Mouse (Mus musculus): ENCODE data around the gene Tnnt2. TPM values are rescaled to one million over a fixed set of nuclear protein-coding genes. Genes with fewer than 3 reads are reported as not detected.
A peak's percentile ranks its signal among the peaks of the same experiment; 100 is the strongest.

Gene Tnnt2
- polyA plus RNA-seq, 1 experiment from 2014 or later: 0.82 TPM

DNA sequence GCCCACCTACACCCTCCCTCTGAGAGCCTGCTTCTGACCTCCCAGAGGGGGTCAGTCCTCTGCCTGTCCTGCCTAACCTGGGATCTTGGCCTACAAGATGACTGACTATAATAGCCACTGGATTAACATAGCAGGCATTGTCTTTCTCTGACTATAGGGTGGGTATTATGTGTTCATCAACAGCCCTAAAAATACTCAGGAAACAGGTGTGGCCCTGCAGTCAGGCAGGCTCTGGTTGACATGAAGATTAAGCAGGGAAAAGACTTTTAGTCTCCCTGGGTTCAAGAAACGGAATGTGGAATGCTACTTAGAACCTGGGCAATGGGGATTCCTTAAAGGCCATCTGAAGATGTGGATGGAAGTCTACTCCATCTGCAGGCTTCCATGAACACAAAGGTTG, 37.7 kb upstream of the Tnnt2 start:
- Histone ChIP-seq H3K9ac (ENCODE audit: low read length) (no peak overlapping the region), H3K4me3 (ENCODE audit: low read depth, low read length) (no peak overlapping the region), H3K27me3 (ENCODE audit: control insufficient read depth, insufficient read depth, low read length) (peaks cover 1% of the 10 kb centered on the region; the same call in 1 of the 2 replicates), H3K9me3 (ENCODE audit: control insufficient read depth, low read length) (no peaks in the 10 kb centered on the region), H3K4me1 (ENCODE audit: control insufficient read depth, insufficient read depth, low read length) (peaks cover 20% of the 10 kb centered on the region), H3K4me2 (no peak overlapping the region), H3K36me3 (ENCODE audit: control insufficient read depth, insufficient read depth, low read length) (no peaks in the 10 kb centered on the region), H3K27ac (ENCODE audit: low read depth, low read length) (no peak overlapping the region)
- DNase-seq (ENCODE audit: low spot score, missing footprints) (no peak), ATAC-seq (ENCODE audit: low FRiP score) (no peak)
- 76% methylated on average over 1 of the region's 1 CpGs for WGBS

DNA sequence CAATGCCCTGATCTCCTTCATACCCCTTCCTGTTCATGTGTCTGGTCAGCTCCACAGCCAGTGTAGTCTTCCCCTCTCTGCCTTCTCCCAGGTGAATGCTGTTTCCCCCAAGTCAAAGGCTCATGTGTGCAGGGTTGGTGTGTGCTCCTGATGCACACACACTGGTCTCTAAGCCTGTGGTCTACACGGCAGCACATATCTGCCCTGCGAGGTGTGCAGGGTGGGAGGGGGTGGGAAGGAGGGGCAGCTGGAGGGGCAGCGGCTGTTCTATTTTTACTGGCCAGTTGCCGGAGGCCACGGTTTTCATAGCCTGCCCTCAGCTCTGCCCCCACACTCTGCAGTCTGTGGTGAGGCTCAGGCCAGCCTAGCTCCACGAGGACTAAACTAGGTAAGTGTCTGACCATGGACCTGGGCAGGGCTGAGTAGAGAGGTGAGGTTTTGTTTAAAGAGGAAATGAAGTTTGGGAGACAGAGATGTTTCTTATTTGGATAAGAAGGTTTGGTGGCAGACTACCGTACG, 37.0 kb upstream of the Tnnt2 start:
- Histone ChIP-seq H3K9me3 (ENCODE audit: control insufficient read depth, low read length) (no peaks in the 10 kb centered on the region), H3K36me3 (ENCODE audit: control insufficient read depth, insufficient read depth, low read length) (no peaks in the 10 kb centered on the region), H3K9ac (ENCODE audit: low read length) (no peak overlapping the region), H3K27ac (ENCODE audit: low read depth, low read length) (no peak overlapping the region), H3K4me3 (ENCODE audit: low read depth, low read length) (no peak overlapping the region), H3K27me3 (ENCODE audit: control insufficient read depth, insufficient read depth, low read length) (no peaks in the 10 kb centered on the region), H3K4me1 (ENCODE audit: control insufficient read depth, insufficient read depth, low read length) (peaks cover 13% of the 10 kb centered on the region), H3K4me2 (no peak overlapping the region)
- DNase-seq (ENCODE audit: low spot score, missing footprints): no peak
- 80% methylated on average over 8 of the region's 8 CpGs for WGBS
- no peak for ATAC-seq (ENCODE audit: low FRiP score)

- H3K27ac ChIP-seq (ENCODE audit: low read depth, low read length): no peak overlapping the region
- H3K4me2 ChIP-seq: no peak overlapping the region
- H3K9me3 ChIP-seq (ENCODE audit: control insufficient read depth, low read length): no peaks in the 10 kb centered on the region
- 57% methylated on average over 8 of the region's 8 CpGs for WGBS
- no peaks in the 10 kb centered on the region for H3K27me3 ChIP-seq (ENCODE audit: control insufficient read depth, insufficient read depth, low read length)
- H3K9ac ChIP-seq (ENCODE audit: low read length): no peak overlapping the region
- no peak overlapping the region for H3K4me3 ChIP-seq (ENCODE audit: low read depth, low read length)
- H3K4me1 ChIP-seq (ENCODE audit: control insufficient read depth, insufficient read depth, low read length): peaks cover 4% of the 10 kb centered on the region
- ATAC-seq (ENCODE audit: low FRiP score): no peak
- no peak for DNase-seq (ENCODE audit: low spot score, missing footprints)
- H3K36me3 ChIP-seq (ENCODE audit: control insufficient read depth, insufficient read depth, low read length): no peaks in the 10 kb centered on the region
Observed at GRCm38 (mm10) chr1:135800192-135800950, 35.8 kb upstream of the Tnnt2 start.

DNA sequence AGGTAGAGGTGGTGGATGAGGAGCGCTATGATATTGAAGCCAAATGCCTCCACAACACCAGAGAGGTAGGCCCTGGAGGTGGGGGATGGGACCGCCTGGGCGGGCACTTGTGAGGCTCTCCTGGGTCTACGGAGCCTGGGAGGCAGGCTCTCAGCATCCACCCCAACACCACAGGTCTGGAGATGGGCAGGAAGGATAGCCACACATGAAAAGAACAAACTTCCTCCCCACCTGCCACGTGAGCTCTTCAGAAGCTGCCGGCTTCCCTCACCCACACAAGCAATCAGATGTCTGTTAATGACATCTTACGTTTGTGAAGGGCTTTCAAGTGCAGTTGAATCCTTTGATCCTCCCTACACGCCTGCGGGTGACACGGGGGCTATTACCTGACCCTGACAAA, 28.6 kb upstream of the Tnnt2 start:
- Histone ChIP-seq H3K4me3 (ENCODE audit: low read depth, low read length) (no peak overlapping the region), H3K9me3 (ENCODE audit: control insufficient read depth, low read length) (no peaks in the 10 kb centered on the region), H3K27me3 (ENCODE audit: control insufficient read depth, insufficient read depth, low read length) (no peaks in the 10 kb centered on the region), H3K4me2 (no peak overlapping the region), H3K9ac (ENCODE audit: low read length) (no peak overlapping the region), H3K4me1 (ENCODE audit: control insufficient read depth, insufficient read depth, low read length) (no peaks in the 10 kb centered on the region; the same call in 1 of the 2 replicates), H3K27ac (ENCODE audit: low read depth, low read length) (no peak overlapping the region), H3K36me3 (ENCODE audit: control insufficient read depth, insufficient read depth, low read length) (no peaks in the 10 kb centered on the region)
- 60% methylated on average over 10 of the region's 10 CpGs for WGBS
- DNase-seq (ENCODE audit: low spot score, missing footprints) (no peak), ATAC-seq (ENCODE audit: low FRiP score) (no peak)

DNA sequence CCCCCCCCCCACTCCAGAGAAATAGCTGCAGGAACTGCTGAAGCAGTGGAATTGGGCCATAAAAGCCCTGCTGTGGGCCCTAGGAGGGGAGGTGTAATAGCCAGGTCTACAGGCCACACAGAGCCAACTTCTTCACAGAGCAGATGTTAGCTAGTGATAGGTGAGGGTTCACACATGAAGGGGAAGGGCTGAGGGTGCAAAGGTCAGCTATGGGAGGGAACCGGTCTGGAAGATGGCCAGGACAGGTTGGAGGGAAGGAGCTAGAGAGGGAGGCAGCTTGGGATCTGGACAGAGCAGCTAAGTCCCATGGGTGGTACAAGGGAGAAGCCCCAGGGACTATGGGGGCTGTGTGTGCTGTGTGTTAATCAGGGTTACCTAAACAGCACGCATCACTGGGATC, 26.0 kb upstream of the Tnnt2 start:
- no peak overlapping the region for H3K9ac ChIP-seq (ENCODE audit: low read length)
- H3K4me1 ChIP-seq (ENCODE audit: control insufficient read depth, insufficient read depth, low read length): no peaks in the 10 kb centered on the region; the same call in 1 of the 2 replicates
- H3K27ac ChIP-seq (ENCODE audit: low read depth, low read length): no peak overlapping the region
- ATAC-seq (ENCODE audit: low FRiP score): no peak
- H3K27me3 ChIP-seq (ENCODE audit: control insufficient read depth, insufficient read depth, low read length): no peaks in the 10 kb centered on the region
- DNase-seq (ENCODE audit: low spot score, missing footprints): no peak
- H3K9me3 ChIP-seq (ENCODE audit: control insufficient read depth, low read length): no peaks in the 10 kb centered on the region
- H3K4me2 ChIP-seq: no peak overlapping the region
- H3K36me3 ChIP-seq (ENCODE audit: control insufficient read depth, insufficient read depth, low read length): no peaks in the 10 kb centered on the region
- H3K4me3 ChIP-seq (ENCODE audit: low read depth, low read length): no peak overlapping the region
- WGBS: 77% methylated on average over 2 of the region's 2 CpGs

GRCm38 (mm10) chr1:135811016-135811646, 25.0 kb upstream of the Tnnt2 start:
- Histone ChIP-seq H3K9me3 (ENCODE audit: control insufficient read depth, low read length) (no peaks in the 10 kb centered on the region), H3K4me3 (ENCODE audit: low read depth, low read length) (no peak overlapping the region), H3K9ac (ENCODE audit: low read length) (no peak overlapping the region), H3K4me2 (no peak overlapping the region), H3K27ac (ENCODE audit: low read depth, low read length) (no peak overlapping the region), H3K4me1 (ENCODE audit: control insufficient read depth, insufficient read depth, low read length) (no peaks in the 10 kb centered on the region; the same call in 1 of the 2 replicates), H3K36me3 (ENCODE audit: control insufficient read depth, insufficient read depth, low read length) (no peaks in the 10 kb centered on the region), H3K27me3 (ENCODE audit: control insufficient read depth, insufficient read depth, low read length) (0 out of 2 replicates have a peak, but pooled peaks cover 1% of the 10 kb centered on the region)
- DNase-seq (ENCODE audit: low spot score, missing footprints) (peak; percentile 99), ATAC-seq (ENCODE audit: low FRiP score) (peak; percentile 77)
- 19% methylated on average over 7 of the region's 7 CpGs for WGBS

- DNase-seq (ENCODE audit: low spot score, missing footprints): no peak
- Histone ChIP-seq H3K9ac (ENCODE audit: low read length) (no peak overlapping the region), H3K4me3 (ENCODE audit: low read depth, low read length) (no peak overlapping the region), H3K36me3 (ENCODE audit: control insufficient read depth, insufficient read depth, low read length) (no peaks in the 10 kb centered on the region), H3K4me2 (no peak overlapping the region), H3K9me3 (ENCODE audit: control insufficient read depth, low read length) (no peaks in the 10 kb centered on the region), H3K27me3 (ENCODE audit: control insufficient read depth, insufficient read depth, low read length) (peaks cover 7% of the 10 kb centered on the region; the same call in 1 of the 2 replicates), H3K4me1 (ENCODE audit: control insufficient read depth, insufficient read depth, low read length) (no peaks in the 10 kb centered on the region; the same call in 1 of the 2 replicates), H3K27ac (ENCODE audit: low read depth, low read length) (no peak overlapping the region)
- ATAC-seq (ENCODE audit: low FRiP score): no peak
- 88% methylated on average over 3 of the region's 3 CpGs for WGBS
Observed at GRCm38 (mm10) chr1:135812205-135812604, 23.9 kb upstream of the Tnnt2 start.

DNA sequence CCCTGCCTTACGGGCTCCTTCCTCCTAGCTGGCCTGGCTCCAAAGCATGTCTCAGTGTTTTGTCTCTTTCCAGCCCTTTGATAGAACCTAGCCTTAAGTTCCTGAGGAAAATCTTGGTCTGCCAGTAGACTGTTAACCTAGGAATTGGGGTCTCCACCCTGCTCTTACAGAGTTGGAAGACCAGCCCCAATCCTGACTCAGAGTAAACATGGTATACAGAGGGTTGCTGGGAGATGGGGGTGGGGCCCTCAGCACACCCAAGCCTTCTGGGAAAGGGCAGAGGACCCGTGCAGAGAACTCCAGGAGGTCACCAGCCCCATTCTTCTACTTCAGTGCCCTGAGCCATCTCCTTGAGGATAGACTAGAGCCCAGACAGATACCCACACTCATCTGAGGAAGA, 23.5 kb upstream of the Tnnt2 start:
- no peaks in the 10 kb centered on the region for H3K36me3 ChIP-seq (ENCODE audit: control insufficient read depth, insufficient read depth, low read length)
- DNase-seq (ENCODE audit: low spot score, missing footprints) (no peak), ATAC-seq (ENCODE audit: low FRiP score) (no peak)
- no peak overlapping the region for H3K27ac ChIP-seq (ENCODE audit: low read depth, low read length)
- H3K9ac ChIP-seq (ENCODE audit: low read length): no peak overlapping the region
- H3K27me3 ChIP-seq (ENCODE audit: control insufficient read depth, insufficient read depth, low read length): peaks cover 11% of the 10 kb centered on the region; the same call in 1 of the 2 replicates
- no peaks in the 10 kb centered on the region; the same call in 1 of the 2 replicates for H3K4me1 ChIP-seq (ENCODE audit: control insufficient read depth, insufficient read depth, low read length)
- H3K4me2 ChIP-seq: no peak overlapping the region
- no peak overlapping the region for H3K4me3 ChIP-seq (ENCODE audit: low read depth, low read length)
- no peaks in the 10 kb centered on the region for H3K9me3 ChIP-seq (ENCODE audit: control insufficient read depth, low read length)
- WGBS: 58% methylated on average over 2 of the region's 2 CpGs

DNA sequence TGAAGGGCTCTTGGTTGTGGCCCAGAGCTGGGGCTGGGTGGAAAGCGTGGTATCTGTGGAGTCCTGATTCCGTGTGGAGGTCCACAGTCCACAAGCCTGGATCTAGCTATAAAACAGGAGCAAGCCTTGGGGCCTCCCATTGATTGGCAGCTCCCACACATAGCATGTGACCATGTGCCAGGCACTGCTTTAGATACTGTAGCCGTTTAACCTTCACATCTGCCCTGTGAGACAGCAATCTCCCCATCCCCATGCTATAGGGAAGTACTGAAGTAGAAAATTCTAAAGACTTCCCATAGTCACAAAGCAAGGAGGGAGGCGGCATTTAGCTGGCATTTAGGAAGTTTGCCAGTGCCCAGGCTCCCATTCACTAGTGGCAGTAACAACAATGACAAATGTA, 23.1 kb upstream of the Tnnt2 start:
- no peaks in the 10 kb centered on the region for H3K9me3 ChIP-seq (ENCODE audit: control insufficient read depth, low read length)
- DNase-seq (ENCODE audit: low spot score, missing footprints): no peak
- 76% methylated on average over 4 of the region's 4 CpGs for WGBS
- H3K36me3 ChIP-seq (ENCODE audit: control insufficient read depth, insufficient read depth, low read length): no peaks in the 10 kb centered on the region
- no peak for ATAC-seq (ENCODE audit: low FRiP score)
- no peaks in the 10 kb centered on the region; the same call in 1 of the 2 replicates for H3K4me1 ChIP-seq (ENCODE audit: control insufficient read depth, insufficient read depth, low read length)
- no peak overlapping the region for H3K9ac ChIP-seq (ENCODE audit: low read length)
- no peak overlapping the region for H3K27ac ChIP-seq (ENCODE audit: low read depth, low read length)
- H3K27me3 ChIP-seq (ENCODE audit: control insufficient read depth, insufficient read depth, low read length): peaks cover 16% of the 10 kb centered on the region
- H3K4me3 ChIP-seq (ENCODE audit: low read depth, low read length): no peak overlapping the region
- no peak overlapping the region for H3K4me2 ChIP-seq

Measured in midbrain, embryonic 11.5 days (tissue).